In genomic region chr3:123092442-123092841, GRCm38 (mm10) we compare ENCODE assay signal across 10 mouse cellular contexts. TPM values are rescaled to one million over a fixed set of nuclear protein-coding genes. Genes with fewer than 3 reads are reported as not detected.
DNase-seq lines count a peak whose midpoint lies in the region; ATAC-seq and TF ChIP-seq lines count a peak whose summit lies in the region.
"Had no signal": no experiment of that assay in that cellular context is flagged by ENCODE, and none has a peak within 500 bp of the region (broad histone marks: within the 10 kb centered on the region; RNA-seq: fewer than 3 reads in every experiment).

No protein-coding gene starts in this region.

- no peaks in the 10 kb centered on the region for H3K27me3 ChIP-seq in hindbrain, postnatal 0 days (ENCODE audit: insufficient read depth, low read length)
- no peaks in the 10 kb centered on the region for H3K27me3 ChIP-seq in hindbrain, embryonic 11.5 days (ENCODE audit: control insufficient read depth, insufficient read depth, low read length)
- H3K27me3 ChIP-seq: CH12.LX had no signal

- no peak for TF ChIP-seq CTCF in hindbrain, postnatal 0 days (IDR thresholded peaks at IDR 0.05; ENCODE audit: low read depth)
- TF ChIP-seq CTCF in lung, adult 2 months (IDR thresholded peaks at IDR 0.05; ENCODE audit: insufficient read depth, low read length), result no peak

- H3K36me3 ChIP-seq in hindbrain, postnatal 0 days (ENCODE audit: insufficient read depth, low read length), result no peaks in the 10 kb centered on the region
- no peaks in the 10 kb centered on the region for H3K36me3 ChIP-seq in hindbrain, embryonic 11.5 days (ENCODE audit: control insufficient read depth, insufficient read depth, low read length)

- 0 out of 2 replicates have a peak, but pooled peaks cover 8% of the 10 kb centered on the region for H3K4me1 ChIP-seq in hindbrain, postnatal 0 days (ENCODE audit: insufficient read depth, low read length)
- no peaks in the 10 kb centered on the region for H3K4me1 ChIP-seq in hindbrain, embryonic 11.5 days (replicated peaks; ENCODE audit: control insufficient read depth, insufficient read depth, low read length)
- H3K4me1 ChIP-seq in lung, adult 2 months (ENCODE audit: control insufficient read depth, insufficient read depth, low read length), result peaks cover 15% of the 10 kb centered on the region

- no peak overlapping the region for H3K4me2 ChIP-seq in hindbrain, postnatal 0 days (ENCODE audit: low read depth, low read length)
- H3K4me2 ChIP-seq in hindbrain, embryonic 11.5 days (replicated peaks; ENCODE audit: low read depth, low read length), result no peak overlapping the region

- no peak for DNase-seq in hindbrain, postnatal 0 days (ENCODE audit: low spot score)
- no peak for DNase-seq in hindbrain, embryonic 11.5 days (ENCODE audit: low spot score)
- DNase-seq in adrenal gland, adult (ENCODE audit: inconsistent age in 2 of 2, low spot score in 1 of 2), result peak; percentile 89 to 93
- DNase-seq in heart, adult 18-20 months, result peak; percentile 82 to 89
- peak; percentile 36 for DNase-seq in lung, adult 2 months
- no peak for DNase-seq in cerebellum, postnatal 25 days
- no peak for DNase-seq in layer of hippocampus, adult 9-10 months (ENCODE audit: low spot score)
- no peak for DNase-seq in urinary bladder, postnatal 25 days (ENCODE audit: low spot score)

- H3K4me3 ChIP-seq in hindbrain, postnatal 0 days (ENCODE audit: low read length), result no peak overlapping the region
- H3K4me3 ChIP-seq in hindbrain, embryonic 11.5 days (ENCODE audit: low read depth, low read length), result no peak overlapping the region
- no peak overlapping the region for H3K4me3 ChIP-seq in lung, adult 2 months (replicated peaks; ENCODE audit: extremely low read depth, low read depth, low read length)

- TF ChIP-seq POLR2A in lung, adult 2 months (IDR thresholded peaks at IDR 0.05; ENCODE audit: borderline replicate concordance, extremely low read depth, low read depth, low read length), result no peak

- no peaks in the 10 kb centered on the region for H3K9me3 ChIP-seq in hindbrain, postnatal 0 days (ENCODE audit: low read length)
- H3K9me3 ChIP-seq in hindbrain, embryonic 11.5 days (ENCODE audit: control insufficient read depth, low read length), result no peaks in the 10 kb centered on the region

- peak overlapping the region; percentile 11; the same call in 1 of the 2 replicates for H3K27ac ChIP-seq in hindbrain, postnatal 0 days
- H3K27ac ChIP-seq in hindbrain, embryonic 11.5 days (ENCODE audit: low read depth, low read length), result no peak overlapping the region

- H3K9ac ChIP-seq in hindbrain, postnatal 0 days (replicated peaks; ENCODE audit: low read length), result no peak overlapping the region
- H3K9ac ChIP-seq in hindbrain, embryonic 11.5 days (ENCODE audit: low read depth, low read length), result no peak overlapping the region

- no peak for ATAC-seq in hindbrain, postnatal 0 days
- no peak for ATAC-seq in hindbrain, embryonic 11.5 days (ENCODE audit: low FRiP score)

- WGBS in hindbrain, postnatal 0 days, result 39% methylated on average over 6 of the region's 6 CpGs
- 43% methylated on average over 6 of the region's 6 CpGs for WGBS in hindbrain, embryonic 11.5 days
- 22% methylated on average over 6 of the region's 6 CpGs for WGBS in lung, adult 2 months

RNA-seq across cellular contexts. Expression of gene Myoz2, which starts 57.6 kb away (rescaled TPM):
- total RNA-seq in hindbrain, postnatal 0 days (2014; rRNA removed), result 0.97 TPM in 1 of 2 replicates, not detected in the other
- polyA plus RNA-seq in hindbrain, postnatal 0 days (2015; fragmentation: Nextera tagmentation; extraction: Ambion mirVana), result not detected in 2 replicates
- 0.62 and 0.95 TPM in 2 replicates for polyA plus RNA-seq in hindbrain, embryonic 11.5 days (2014; fragmentation: Nextera tagmentation; extraction: Ambion mirVana)
- 1,000 to 10,000 TPM; 1,411 to 1,554 TPM for total RNA-seq in heart, adult 18-20 months (2021)
- 4.3 and 11.6 TPM in 2 replicates for polyA plus RNA-seq in lung, adult 2 months (2012; rRNA removed)
- total RNA-seq: CH12.LX had no signal
- polyA plus RNA-seq: spleen, adult 2 months had no signal

Comparison
In these comparisons a context has a peak if more than half of its experiments do, and no peak if none do; other contexts are left out.
1. DNase-seq: peak in adrenal gland, adult (2 of 2), heart, adult 18-20 months (2 of 2) and lung, adult 2 months (single experiment); none in hindbrain, postnatal 0 days (single experiment), hindbrain, embryonic 11.5 days (single experiment), cerebellum, postnatal 25 days (0 of 2), layer of hippocampus, adult 9-10 months (single experiment) and urinary bladder, postnatal 25 days (single experiment).